ENCODE assay signal across 22 mouse cellular contexts in genomic region chr4:58613022-58613421, GRCm38 (mm10). TPM values are rescaled to one million over a fixed set of nuclear protein-coding genes. Genes with fewer than 3 reads are reported as not detected.
DNase-seq lines count a peak whose midpoint lies in the region; ATAC-seq and TF ChIP-seq lines count a peak whose summit lies in the region.
"Had no signal": no experiment of that assay in that cellular context is flagged by ENCODE, and none has a peak within 500 bp of the region (broad histone marks: within the 10 kb centered on the region; RNA-seq: fewer than 3 reads in every experiment).

No protein-coding gene starts in this region.

- H3K36me3 ChIP-seq in kidney, adult 2 months (ENCODE audit: control insufficient read depth, insufficient read depth, low read length): no peaks in the 10 kb centered on the region
- H3K36me3 ChIP-seq in CH12.LX (replicated peaks in 1 of 2; ENCODE audit: control insufficient read depth in 1 of 2, insufficient read depth in 1 of 2, low read length in 1 of 2): no peaks in the 10 kb centered on the region
- no peaks in the 10 kb centered on the region for H3K36me3 ChIP-seq in neural tube, embryonic 15.5 days
- H3K36me3 ChIP-seq: embryonic facial prominence, embryonic 10.5 days; heart, embryonic 12.5 days; hindbrain, embryonic 10.5 days; limb, embryonic 10.5 days; liver, embryonic 13.5 days; lung, embryonic 15.5 days; midbrain, embryonic 10.5 days; neural tube, embryonic 13.5 days had no signal

- peak overlapping the region; percentile 43; the same call in 1 of the 2 replicates for H3K27ac ChIP-seq in gastrocnemius, adult 2 months
- H3K27ac ChIP-seq in kidney, adult 2 months (ENCODE audit: insufficient read depth, low read depth, low read length): no peak overlapping the region
- H3K27ac ChIP-seq in CH12.LX (ENCODE audit: insufficient read depth, low read depth): no peak overlapping the region
- no peak overlapping the region for H3K27ac ChIP-seq in neural tube, embryonic 15.5 days (replicated peaks)
- H3K27ac ChIP-seq: embryonic facial prominence, embryonic 10.5 days; hindbrain, embryonic 10.5 days; hindbrain, postnatal 0 days; liver, embryonic 13.5 days; lung, embryonic 15.5 days; midbrain, embryonic 10.5 days; neural tube, embryonic 13.5 days had no signal

- no peaks in the 10 kb centered on the region for H3K9me3 ChIP-seq in CH12.LX (replicated peaks; ENCODE audit: low read length)
- no peaks in the 10 kb centered on the region for H3K9me3 ChIP-seq in neural tube, embryonic 15.5 days (replicated peaks)
- H3K9me3 ChIP-seq: embryonic facial prominence, embryonic 10.5 days; heart, embryonic 12.5 days; hindbrain, embryonic 10.5 days; limb, embryonic 10.5 days; liver, embryonic 13.5 days; lung, embryonic 15.5 days; neural tube, embryonic 13.5 days had no signal

- intact Hi-C loops in gastrocnemius, adult 2 months (cut with DNase I): no loop called here
- intact Hi-C loops in gastrocnemius, postnatal 36 days (cut with DNase I): no loop called here

- H3K4me2 ChIP-seq in CH12.LX (ENCODE audit: insufficient read depth, low read depth, poor library complexity, severe bottlenecking): peak overlapping the region; percentile 42
- no peak overlapping the region for H3K4me2 ChIP-seq in neural tube, embryonic 15.5 days
- H3K4me2 ChIP-seq: heart, embryonic 12.5 days; liver, embryonic 13.5 days; lung, embryonic 15.5 days; neural tube, embryonic 13.5 days had no signal

- no peak for TF ChIP-seq POLR2A in kidney, adult 2 months (IDR thresholded peaks at IDR 0.05; ENCODE audit: low read depth, low read length)
- no peak for TF ChIP-seq POLR2A in CH12.LX (IDR thresholded peaks at IDR 0.05; ENCODE audit: low read depth, low read length)

- dilution Hi-C loops in CH12.LX (cut with MboI; ENCODE audit: extremely low pct_ligation_motif_present, extremely low pct_unique_long_range_greater_than_20kb, low sequenced_read_pairs): no loop called here

- TF ChIP-seq EP300 in CH12.LX (IDR thresholded peaks at IDR 0.05; ENCODE audit: low read length): no peak

- 74% methylated on average over 3 of the region's 3 CpGs for WGBS in kidney, adult 2 months
- 93% methylated on average over 3 of the region's 3 CpGs for WGBS in neural tube, embryonic 15.5 days

- in situ Hi-C loops in CH12.LX (cut with MboI; ENCODE audit: low pct_ligation_motif_present, low pct_unique_long_range_greater_than_20kb, low sequenced_read_pairs): no loop called here

- DNase-seq in gastrocnemius, adult 2 months: no peak
- no peak for DNase-seq in gastrocnemius, postnatal 36 days
- peak; percentile 4 for DNase-seq in kidney, adult 2 months
- no peak for DNase-seq in kidney, adult 8-10 months
- DNase-seq in CH12.LX (ENCODE audit: extremely low read depth): no peak
- DNase-seq in right cerebral cortex, postnatal 4 days: no peak
- DNase-seq: adrenal gland, postnatal 25 days; cerebellum, adult 18-20 months; kidney, adult 18-20 months; kidney, postnatal 25 days; liver, embryonic 13.5 days; thymus, postnatal 4 days had no signal

- no peak overlapping the region for H3K9ac ChIP-seq in CH12.LX (ENCODE audit: insufficient read depth, low read depth)
- no peak overlapping the region for H3K9ac ChIP-seq in neural tube, embryonic 15.5 days (replicated peaks)
- H3K9ac ChIP-seq: heart, embryonic 12.5 days; liver, embryonic 13.5 days; lung, embryonic 15.5 days; neural tube, embryonic 13.5 days had no signal

- ATAC-seq in megakaryocyte, adult 5-6 weeks (ENCODE audit: poor library complexity, severe bottlenecking): peak; percentile 95
- ATAC-seq in neural tube, embryonic 15.5 days (ENCODE audit: low FRiP score): no peak
- ATAC-seq: hindbrain, postnatal 0 days had no signal

- TF ChIP-seq RAD21 in CH12.LX (IDR thresholded peaks at IDR 0.05; ENCODE audit: low read depth, low read length): no peak

- H3K4me3 ChIP-seq in gastrocnemius, adult 2 months: no peak overlapping the region
- no peak overlapping the region for H3K4me3 ChIP-seq in kidney, adult 2 months (ENCODE audit: insufficient read depth, low read depth, low read length)
- H3K4me3 ChIP-seq in CH12.LX (replicated peaks in 1 of 3; ENCODE audit: low read depth in 2 of 3, low read length in 2 of 3, poor library complexity in 1 of 3): no peak overlapping the region
- no peak overlapping the region for H3K4me3 ChIP-seq in neural tube, embryonic 15.5 days (replicated peaks)
- H3K4me3 ChIP-seq: embryonic facial prominence, embryonic 10.5 days; heart, embryonic 12.5 days; hindbrain, embryonic 10.5 days; limb, embryonic 10.5 days; liver, embryonic 13.5 days; lung, embryonic 15.5 days; midbrain, embryonic 10.5 days; neural tube, embryonic 13.5 days had no signal

- no peaks in the 10 kb centered on the region for H3K79me2 ChIP-seq in CH12.LX (replicated peaks; ENCODE audit: control insufficient read depth, extremely low read depth, insufficient read depth, poor library complexity, severe bottlenecking)

- no peaks in the 10 kb centered on the region for H3K27me3 ChIP-seq in kidney, adult 2 months (replicated peaks; ENCODE audit: control insufficient read depth, insufficient read depth, low read length)
- no peaks in the 10 kb centered on the region for H3K27me3 ChIP-seq in CH12.LX (replicated peaks)
- H3K27me3 ChIP-seq in neural tube, embryonic 15.5 days (replicated peaks): no peaks in the 10 kb centered on the region
- H3K27me3 ChIP-seq: heart, embryonic 12.5 days; liver, embryonic 13.5 days; lung, embryonic 15.5 days; neural tube, embryonic 13.5 days had no signal

- no peak for TF ChIP-seq CTCF in gastrocnemius, adult 2 months (IDR thresholded peaks at IDR 0.05)
- no peak for TF ChIP-seq CTCF in kidney, adult 2 months (conservative IDR thresholded peaks at IDR 0.05; ENCODE audit: insufficient read depth, insufficient read length, low read depth, low read length)
- TF ChIP-seq CTCF in CH12.LX (conservative IDR thresholded peaks at IDR 0.05 in 1 of 2, IDR thresholded peaks at IDR 0.05 in 1 of 2; ENCODE audit: low read depth in 2 of 2, low read length in 2 of 2): no peak

- H3K4me1 ChIP-seq in kidney, adult 2 months (ENCODE audit: control insufficient read depth, insufficient read depth, low read length): no peaks in the 10 kb centered on the region
- peaks cover 0 to 3% of the 10 kb centered on the region in 2 experiments; a peak in 3 of 4 replicates for H3K4me1 ChIP-seq in CH12.LX (ENCODE audit: control insufficient read depth in 1 of 2, insufficient read depth in 2 of 2)
- H3K4me1 ChIP-seq in neural tube, embryonic 15.5 days: no peaks in the 10 kb centered on the region
- H3K4me1 ChIP-seq: embryonic facial prominence, embryonic 10.5 days; heart, embryonic 12.5 days; hindbrain, embryonic 10.5 days; liver, embryonic 13.5 days; lung, embryonic 15.5 days; midbrain, embryonic 10.5 days; neural tube, embryonic 13.5 days had no signal

TF ChIP-seq in CH12.LX, 34 proteins besides CTCF, POLR2A, EP300 and RAD21:
- TF ChIP-seq ETS1 (conservative IDR thresholded peaks at IDR 0.05; ENCODE audit: low read depth, low read length) (no peak), IRF4 (IDR thresholded peaks at IDR 0.05; ENCODE audit: low read depth, low read length) (no peak), USF1 (IDR thresholded peaks at IDR 0.05; ENCODE audit: low read depth, low read length) (no peak)

RNA-seq across cellular contexts. Expression of gene Lpar1, which starts 59.3 kb away (rescaled TPM):
- 10 to 100 TPM in 1 of 2 experiments, 1 to 10 TPM in 1; 5.3 to 13.8 TPM for total RNA-seq in gastrocnemius, adult 2 months (2021)
- 10 to 100 TPM in 1 of 2 experiments, 1 to 10 TPM in 1; 8.3 to 10.5 TPM for total RNA-seq in gastrocnemius, postnatal 36 days (2021)
- polyA plus RNA-seq in kidney, adult 2 months (2012; rRNA removed): 12.8 and 15.4 TPM in 2 replicates
- total RNA-seq in CH12.LX (2012; rRNA removed): 0.04 TPM in 2 replicates
- total RNA-seq in CH12.LX (2014; rRNA removed): not detected in 2 replicates
- polyA plus RNA-seq in CH12.LX (2012; ENCODE audit: insufficient read length, low read depth): not detected in 2 replicates
- total RNA-seq in megakaryocyte, adult 5-6 weeks (2015): 0.05 and 0.80 TPM in 2 replicates
- total RNA-seq in megakaryocyte, adult 5-6 weeks (2017): 0.04 TPM in 1 of 2 replicates, not detected in the other
- 15.9 and 25.3 TPM in 2 replicates for polyA plus RNA-seq in neural tube, embryonic 15.5 days (2015; fragmentation: Nextera tagmentation; extraction: Ambion mirVana)
